Mouse (Mus musculus) liver, embryonic 14.5 days (tissue): ENCODE results near the gene Syt15. TPM values are rescaled to one million over a fixed set of nuclear protein-coding genes. Genes with fewer than 3 reads are reported as not detected.
"Not testable (repeated sequence)": the region's sequence is repeated elsewhere in the genome, so short reads cannot be mapped to it uniquely, and the experiment has no call there.

Source experiments
- ATAC-seq: fragments of 200-750 bp; cut with Nextera tagmentation; 2 replicates; pipeline ENCODE4 v1.8.0; 2017; ENCODE audit warnings: moderate number of reproducible peaks, mild to moderate bottlenecking, moderate library complexity; ENCODE audit not compliant: insufficient read depth
- DNase-seq, 3 experiments: peaks; one replicate each; pipeline ENCODE4 v3.0.0-alpha.2; 2012 to 2013; ENCODE audit warnings: low read depth in 3 of 3, low spot score in 3 of 3
- H3K27ac ChIP-seq: fragments of 300-500 bp; sonication (generic); 2 replicates; pipeline ENCODE4 v1.5.1; 2014; ENCODE audit warnings: moderate library complexity, mild to moderate bottlenecking, control low read depth, inconsistent platforms
- H3K27me3 ChIP-seq: fragments of 300-500 bp; sonication (generic); 2 replicates; pipeline ENCODE4 v1.6.1; 2014; ENCODE audit warnings: mild to moderate bottlenecking, low read length, moderate library complexity; ENCODE audit not compliant: control insufficient read depth, insufficient read depth
- H3K36me3 ChIP-seq: fragments of 300-500 bp; sonication (generic); replicated peaks from 2 replicates; pipeline ENCODE4 v1.6.1; 2014; ENCODE audit warnings: low read depth; ENCODE audit not compliant: control insufficient read depth, insufficient read depth
- H3K4me1 ChIP-seq, 2 experiments: fragments of 200-500 bp in 1 of 2; fragments of 300-500 bp in 1 of 2; sonication (generic) in 1 of 2; replicated peaks; 2 replicates each; pipeline ENCODE4 v1.6.1; 2012 to 2014; ENCODE audit warnings: antibody characterized with exemption in 1 of 2, inconsistent platforms in 1 of 2, low read length in 1 of 2; ENCODE audit not compliant: control insufficient read depth in 2 of 2, insufficient read depth in 2 of 2
- H3K4me2 ChIP-seq: fragments of 300-500 bp; sonication (generic); 2 replicates; pipeline ENCODE4 v1.6.1; 2014; ENCODE audit warnings: low read depth, mild to moderate bottlenecking, control low read depth, moderate library complexity
- H3K4me3 ChIP-seq, 2 experiments: fragments of 200-500 bp in 1 of 2; fragments of 300-500 bp in 1 of 2; sonication (generic) in 1 of 2; 2 replicates each; pipeline ENCODE4 v1.5.1; 2012 to 2014; ENCODE audit warnings: low read depth in 2 of 2, low read length in 2 of 2, mild to moderate bottlenecking in 2 of 2, control low read depth in 1 of 2, inconsistent platforms in 1 of 2, moderate library complexity in 1 of 2; ENCODE audit not compliant: insufficient read depth in 1 of 2
- H3K9ac ChIP-seq: fragments of 300-500 bp; sonication (generic); replicated peaks from 2 replicates; pipeline ENCODE4 v1.6.1; 2014; ENCODE audit warnings: mild to moderate bottlenecking, control low read depth, moderate library complexity
- H3K9me3 ChIP-seq: fragments of 300-500 bp; sonication (generic); 2 replicates; pipeline ENCODE4 v1.6.1; 2016; ENCODE audit warnings: low read length, mixed read lengths; ENCODE audit not compliant: control insufficient read depth
- CTCF ChIP-seq: IDR thresholded peaks from 2 replicates; pipeline ENCODE4 v1.5.1; 2016; ENCODE audit warnings: antibody characterized with exemption, low read depth, control low read depth
- EP300 ChIP-seq: IDR thresholded peaks from 2 replicates; pipeline ENCODE4 v1.6.1; 2016; ENCODE audit warnings: antibody characterized with exemption, low read depth
- whole genome bisulfite sequencing: fragments of 180-500 bp; shearing (Covaris S2); extraction: QIAGEN DNeasy Blood & Tissue Kit; methylation state at CpG from one replicate; pipeline ENCODE4 v1.1.7; 2014; ENCODE audit not compliant: insufficient replicate concordance; 5-methylcytosine and 5-hydroxymethylcytosine counted together
- polyA plus RNA-seq, 2 experiments: library from polyadenylated mRNA; depleted of rRNA in 1 of 2; stranded (reverse) in 1 of 2; unstranded in 1 of 2; fragments of >200 nt; fragmentation: Nextera tagmentation in 1 of 2; extraction: Ambion mirVana in 1 of 2; gene quantifications; 2 replicates each; pipeline versions ENCODE4 v1.2.1 to v1.2.3; 2012 to 2014

The Syt15 gene
- polyA plus RNA-seq, 2 experiments: 0.13 to 0.74 TPM

DNA sequence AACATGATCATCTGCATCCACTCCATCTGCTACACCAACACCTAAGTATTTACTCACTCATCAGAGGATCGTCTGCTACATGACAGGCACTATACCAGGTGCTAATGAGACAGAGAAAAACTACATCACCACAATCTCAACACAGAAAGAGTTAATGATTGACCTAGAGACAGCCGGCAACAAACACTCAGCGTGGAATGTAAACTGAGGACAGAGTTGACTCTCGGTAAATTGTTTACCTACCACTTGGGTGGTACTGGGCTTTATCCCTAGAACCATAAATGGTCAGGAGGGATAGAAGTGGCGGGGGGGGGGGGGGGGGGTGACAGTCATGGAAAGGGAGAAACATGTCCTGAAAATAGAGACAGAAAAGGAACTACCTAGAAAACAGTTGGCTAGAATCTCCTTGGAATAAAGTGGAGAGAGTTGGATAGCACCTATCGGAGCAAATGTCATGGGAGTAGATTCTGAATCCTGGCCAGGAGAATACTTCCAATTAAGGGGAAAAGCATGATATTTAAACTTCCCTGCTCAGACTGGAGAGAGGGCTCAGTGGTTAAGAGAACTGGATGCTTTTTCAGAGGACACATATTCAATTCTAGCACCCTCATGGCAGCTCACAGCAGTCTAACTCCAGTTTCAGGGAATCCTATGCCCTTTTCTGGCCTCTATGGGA is 33.2 kb downstream of the Syt15 start:
- H3K36me3 ChIP-seq: no peaks in the 10 kb centered on the region
- H3K9ac ChIP-seq: no peak overlapping the region
- no peak overlapping the region for H3K27ac ChIP-seq
- H3K4me3 ChIP-seq: no peak overlapping the region
- 66% methylated on average over 6 of the region's 6 CpGs for WGBS
- no peak for TF ChIP-seq EP300
- TF ChIP-seq CTCF: no peak
- no peaks in the 10 kb centered on the region for H3K27me3 ChIP-seq
- DNase-seq (no peak), ATAC-seq (peak; percentile 45; the same call in 1 of the 2 replicates)
- no peaks in the 10 kb centered on the region for H3K9me3 ChIP-seq
- H3K4me1 ChIP-seq: no peaks in the 10 kb centered on the region
- H3K4me2 ChIP-seq: no peak overlapping the region

DNA sequence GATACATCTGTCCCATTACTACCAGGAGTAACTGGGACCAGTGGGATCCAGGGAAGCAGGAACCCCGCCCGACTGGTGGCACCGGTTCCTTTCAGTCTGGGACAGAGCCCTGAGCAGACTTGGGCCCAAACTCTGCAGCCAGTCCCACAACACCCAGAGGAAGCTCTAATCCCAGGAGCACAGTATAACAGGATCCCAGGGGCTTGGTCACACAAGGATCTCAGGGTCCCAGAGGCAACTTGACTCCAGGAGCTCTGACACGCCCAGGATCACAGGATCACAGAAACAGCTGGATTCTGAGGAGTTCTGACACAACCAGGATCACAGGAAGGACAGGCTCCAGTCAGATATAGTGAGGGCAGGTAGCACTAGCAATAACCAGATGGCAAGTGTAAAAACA is 33.9 kb downstream of the Syt15 start:
- no peak overlapping the region for H3K9ac ChIP-seq
- no peak overlapping the region for H3K4me2 ChIP-seq
- no peak overlapping the region for H3K4me3 ChIP-seq
- no peaks in the 10 kb centered on the region for H3K9me3 ChIP-seq
- H3K27ac ChIP-seq: no peak overlapping the region
- WGBS: 65% methylated on average over 4 of the region's 4 CpGs
- H3K27me3 ChIP-seq: no peaks in the 10 kb centered on the region
- H3K36me3 ChIP-seq: no peaks in the 10 kb centered on the region
- H3K4me1 ChIP-seq: no peaks in the 10 kb centered on the region
- ATAC-seq (no peak), DNase-seq (no peak)
- TF ChIP-seq CTCF: no peak
- no peak for TF ChIP-seq EP300

DNA sequence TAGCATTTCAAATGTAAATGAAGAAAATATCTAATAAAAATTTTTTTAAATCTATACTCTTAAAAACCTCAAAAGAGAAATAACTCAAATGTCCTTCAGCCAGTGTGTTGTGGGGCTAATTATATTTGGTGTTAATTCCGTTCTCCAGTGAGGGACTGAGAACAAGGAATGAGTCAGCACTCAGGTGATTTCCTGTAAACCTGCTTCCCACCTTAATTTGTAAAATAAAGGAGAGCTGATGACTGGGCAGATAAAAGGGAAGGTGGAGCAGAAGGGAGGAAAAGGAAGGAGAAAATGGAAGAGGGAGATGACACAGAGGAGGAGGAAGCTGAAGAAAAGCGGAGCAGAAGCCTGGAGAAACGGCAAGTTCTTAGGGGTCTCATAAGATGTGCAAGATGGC is 39.1 kb downstream of the Syt15 start:
- not testable (repeated sequence) for H3K27ac ChIP-seq, ATAC-seq
- WGBS: 67% methylated on average over 3 of the region's 3 CpGs

DNA sequence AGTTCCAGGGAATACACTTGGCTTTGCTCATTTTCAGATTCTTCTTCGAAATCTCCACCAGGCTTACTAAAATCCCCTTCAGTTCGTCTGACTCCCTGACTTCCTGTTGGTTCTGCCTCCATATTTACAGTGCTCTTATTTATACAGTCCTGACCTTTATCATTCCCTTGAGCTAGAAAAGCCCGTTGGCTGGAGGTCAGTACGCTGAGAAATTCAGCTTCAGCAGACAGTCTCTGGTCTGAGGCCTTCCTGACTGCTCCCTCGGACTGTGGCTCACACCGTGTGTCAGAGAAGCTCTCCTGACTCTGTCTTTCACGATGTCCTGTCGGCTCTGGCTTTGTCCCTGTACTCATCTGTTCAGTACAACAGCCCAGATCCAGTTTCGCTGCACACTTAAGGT is 48.7 kb downstream of the Syt15 start:
- DNase-seq (no peak), ATAC-seq (no peak)
- H3K27ac ChIP-seq: no peak overlapping the region
- H3K4me3 ChIP-seq: no peak overlapping the region
- no peak overlapping the region for H3K9ac ChIP-seq
- TF ChIP-seq CTCF (no peak), EP300 (no peak)
- H3K27me3 ChIP-seq: no peaks in the 10 kb centered on the region
- no peaks in the 10 kb centered on the region; a peak in 1 of 4 replicates for H3K4me1 ChIP-seq
- no peak overlapping the region for H3K4me2 ChIP-seq
- H3K36me3 ChIP-seq: no peaks in the 10 kb centered on the region
- H3K9me3 ChIP-seq: no peaks in the 10 kb centered on the region
- WGBS: 63% methylated on average over 9 of the region's 9 CpGs

More for the DNA sequence above, 39.1 kb downstream of the Syt15 start:
- not testable (repeated sequence) for H3K4me2 ChIP-seq, H3K4me3 ChIP-seq, H3K27me3 ChIP-seq, H3K9ac ChIP-seq, H3K9me3 ChIP-seq, DNase-seq, H3K4me1 ChIP-seq, H3K36me3 ChIP-seq

DNA sequence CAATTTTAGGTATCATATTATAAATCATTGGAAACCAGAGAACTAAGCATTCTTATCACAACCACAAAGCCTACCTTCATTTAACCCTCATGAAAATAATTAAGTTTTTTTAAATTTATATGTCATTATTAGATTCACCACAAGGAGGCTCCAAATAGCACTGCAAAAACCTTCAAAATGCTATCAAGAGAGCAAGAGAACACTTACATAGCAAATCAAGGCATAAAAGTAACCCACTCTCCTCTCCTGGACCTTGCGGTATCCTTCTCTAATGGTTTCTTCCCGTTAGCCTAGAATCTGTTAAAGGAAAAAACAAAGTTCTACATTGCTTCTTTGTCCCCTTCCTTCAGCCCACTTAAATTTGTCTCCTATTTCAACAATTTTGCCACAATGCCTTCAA is 53.9 kb downstream of the Syt15 start:
- no peak overlapping the region for H3K4me3 ChIP-seq
- 52% methylated on average over 2 of the region's 2 CpGs for WGBS
- H3K4me1 ChIP-seq: no peaks in the 10 kb centered on the region; a peak in 1 of 4 replicates
- no peaks in the 10 kb centered on the region for H3K27me3 ChIP-seq
- DNase-seq (no peak), ATAC-seq (no peak)
- H3K36me3 ChIP-seq: no peaks in the 10 kb centered on the region
- no peak overlapping the region for H3K9ac ChIP-seq
- H3K4me2 ChIP-seq: no peak overlapping the region
- H3K9me3 ChIP-seq: no peaks in the 10 kb centered on the region
- no peak overlapping the region for H3K27ac ChIP-seq
- TF ChIP-seq EP300: no peak
- no peak for TF ChIP-seq CTCF
